ENCODE assay signal across 29 mouse cellular contexts in the genomic region with DNA sequence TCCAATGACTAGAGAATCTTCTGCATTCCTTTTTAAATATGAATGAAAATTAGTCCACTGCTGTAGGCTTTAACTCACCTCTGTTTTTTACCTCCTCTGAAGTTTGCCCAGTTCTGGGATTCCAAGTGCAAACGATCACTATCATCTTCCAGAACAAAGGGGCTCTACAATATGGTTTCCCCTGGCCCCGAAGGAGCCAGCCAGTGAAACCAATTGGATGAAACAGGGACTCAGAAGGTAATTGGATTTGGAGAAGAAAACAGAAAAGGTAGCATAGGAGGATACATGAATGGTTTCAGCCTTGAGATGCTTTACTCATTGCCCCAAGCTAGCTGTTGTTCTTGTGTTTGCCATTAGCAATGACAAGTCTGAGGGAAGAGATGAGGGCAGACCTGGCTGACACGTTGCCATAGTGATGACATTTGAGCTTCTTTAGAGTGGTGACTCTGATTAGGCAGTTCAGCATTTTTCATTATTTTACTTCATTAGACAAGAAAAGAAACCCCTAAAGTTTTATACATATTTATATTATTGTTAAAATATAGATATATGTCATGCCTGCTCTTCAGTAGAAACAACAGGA. TPM values are rescaled to one million over a fixed set of nuclear protein-coding genes. Genes with fewer than 3 reads are reported as not detected.
DNase-seq lines count a peak whose midpoint lies in the region; ATAC-seq and TF ChIP-seq lines count a peak whose summit lies in the region.
"Had no signal": no experiment of that assay in that cellular context is flagged by ENCODE, and none has a peak within 500 bp of the region (broad histone marks: within the 10 kb centered on the region; RNA-seq: fewer than 3 reads in every experiment).

No protein-coding gene starts in this region.

- H3K36me3 ChIP-seq in forebrain, embryonic 12.5 days (replicated peaks), result no peaks in the 10 kb centered on the region
- no peaks in the 10 kb centered on the region for H3K36me3 ChIP-seq in forebrain, embryonic 15.5 days
- no peaks in the 10 kb centered on the region for H3K36me3 ChIP-seq in midbrain, embryonic 12.5 days
- H3K36me3 ChIP-seq in midbrain, embryonic 10.5 days, result no peaks in the 10 kb centered on the region
- H3K36me3 ChIP-seq in midbrain, embryonic 15.5 days (replicated peaks), result no peaks in the 10 kb centered on the region
- no peaks in the 10 kb centered on the region for H3K36me3 ChIP-seq in thymus, adult 2 months (ENCODE audit: control insufficient read depth, insufficient read depth, low read length)
- H3K36me3 ChIP-seq: forebrain, embryonic 10.5 days; heart, embryonic 10.5 days; hindbrain, embryonic 15.5 days; limb, embryonic 10.5 days; liver, embryonic 15.5 days; lung, embryonic 15.5 days; neural tube, embryonic 13.5 days had no signal

- whole genome bisulfite sequencing in forebrain, embryonic 12.5 days, result 51% methylated on average over 3 of the region's 3 CpGs
- 30% methylated on average over 3 of the region's 3 CpGs for WGBS in forebrain, embryonic 15.5 days
- 30% methylated on average over 3 of the region's 3 CpGs for WGBS in midbrain, embryonic 12.5 days
- 33% methylated on average over 3 of the region's 3 CpGs for WGBS in midbrain, embryonic 10.5 days
- WGBS in midbrain, embryonic 15.5 days, result 24% methylated on average over 3 of the region's 3 CpGs
- WGBS in thymus, adult 2 months, result 81% methylated on average over 3 of the region's 3 CpGs

- no peak for DNase-seq in midbrain, embryonic 10.5 days (ENCODE audit: low spot score)
- DNase-seq in thymus, adult 2 months, result no peak
- DNase-seq: cerebellum, adult 2 months; cerebellum, postnatal 36 days; gastrocnemius, postnatal 10 days; kidney, adult 9 months; kidney, postnatal 14 days; liver; lung, postnatal 36 days; right cerebral cortex, adult 18-20 months; right cerebral cortex, postnatal 4 days; thymus, postnatal 25 days had no signal

- H3K4me2 ChIP-seq in forebrain, embryonic 12.5 days, result no peak overlapping the region
- no peak overlapping the region for H3K4me2 ChIP-seq in forebrain, embryonic 15.5 days (replicated peaks)
- H3K4me2 ChIP-seq in midbrain, embryonic 12.5 days (replicated peaks), result no peak overlapping the region
- no peak overlapping the region for H3K4me2 ChIP-seq in midbrain, embryonic 15.5 days
- H3K4me2 ChIP-seq: hindbrain, embryonic 15.5 days; liver, embryonic 15.5 days; lung, embryonic 15.5 days; neural tube, embryonic 13.5 days had no signal

- H3K27me3 ChIP-seq in forebrain, embryonic 12.5 days, result peaks cover 37% of the 10 kb centered on the region
- H3K27me3 ChIP-seq in forebrain, embryonic 15.5 days, result no peaks in the 10 kb centered on the region
- peaks cover 46% of the 10 kb centered on the region for H3K27me3 ChIP-seq in midbrain, embryonic 12.5 days
- H3K27me3 ChIP-seq in midbrain, embryonic 10.5 days (ENCODE audit: low read depth, poor library complexity, severe bottlenecking), result peaks cover 92% of the 10 kb centered on the region
- H3K27me3 ChIP-seq in midbrain, embryonic 15.5 days (replicated peaks), result peaks cover 8% of the 10 kb centered on the region; the same call in 1 of the 2 replicates
- H3K27me3 ChIP-seq in thymus, adult 2 months (ENCODE audit: control insufficient read depth, insufficient read depth, low read length), result no peaks in the 10 kb centered on the region
- H3K27me3 ChIP-seq: liver, embryonic 15.5 days; lung, embryonic 15.5 days had no signal

- TF ChIP-seq CTCF in thymus, adult 2 months (IDR thresholded peaks at IDR 0.05; ENCODE audit: borderline replicate concordance, control insufficient read depth, extremely low read depth, insufficient read depth, low read length, poor library complexity), result no peak

- H3K4me3 ChIP-seq in forebrain, embryonic 12.5 days (replicated peaks), result no peak overlapping the region
- no peak overlapping the region for H3K4me3 ChIP-seq in forebrain, embryonic 15.5 days
- no peak overlapping the region for H3K4me3 ChIP-seq in midbrain, embryonic 12.5 days
- no peak overlapping the region for H3K4me3 ChIP-seq in midbrain, embryonic 10.5 days
- H3K4me3 ChIP-seq in midbrain, embryonic 15.5 days, result no peak overlapping the region
- H3K4me3 ChIP-seq in thymus, adult 2 months (ENCODE audit: control insufficient read depth, insufficient read depth, low read length), result no peak overlapping the region
- H3K4me3 ChIP-seq: forebrain, embryonic 10.5 days; heart, embryonic 10.5 days; hindbrain, embryonic 15.5 days; layer of hippocampus, adult 2 months; limb, embryonic 10.5 days; liver, embryonic 15.5 days; lung, embryonic 15.5 days; myocyte; neural tube, embryonic 13.5 days had no signal

- H3K9ac ChIP-seq in forebrain, embryonic 12.5 days, result no peak overlapping the region
- H3K9ac ChIP-seq in forebrain, embryonic 15.5 days (replicated peaks), result no peak overlapping the region
- H3K9ac ChIP-seq in midbrain, embryonic 12.5 days (replicated peaks), result no peak overlapping the region
- H3K9ac ChIP-seq in midbrain, embryonic 15.5 days, result no peak overlapping the region
- H3K9ac ChIP-seq: hindbrain, embryonic 15.5 days; liver, embryonic 15.5 days; lung, embryonic 15.5 days; neural tube, embryonic 13.5 days had no signal

- H3K27ac ChIP-seq in forebrain, embryonic 12.5 days, result no peak overlapping the region
- H3K27ac ChIP-seq in forebrain, embryonic 15.5 days (replicated peaks), result no peak overlapping the region
- H3K27ac ChIP-seq in midbrain, embryonic 12.5 days (replicated peaks), result no peak overlapping the region
- no peak overlapping the region for H3K27ac ChIP-seq in midbrain, embryonic 10.5 days (replicated peaks)
- 0 out of 2 replicates have a peak overlapping the region, but pooled peaks have one; percentile 25 for H3K27ac ChIP-seq in midbrain, embryonic 15.5 days
- H3K27ac ChIP-seq in thymus, adult 2 months (ENCODE audit: control insufficient read depth, insufficient read depth, low read length), result no peak overlapping the region
- H3K27ac ChIP-seq: forebrain, embryonic 10.5 days; heart, embryonic 10.5 days; hindbrain, embryonic 15.5 days; layer of hippocampus, adult 2 months; limb, embryonic 10.5 days; liver, embryonic 15.5 days; lung, embryonic 15.5 days; neural tube, embryonic 13.5 days had no signal

- H3K4me1 ChIP-seq in forebrain, embryonic 12.5 days, result no peaks in the 10 kb centered on the region
- no peaks in the 10 kb centered on the region for H3K4me1 ChIP-seq in forebrain, embryonic 15.5 days
- H3K4me1 ChIP-seq in midbrain, embryonic 12.5 days, result no peaks in the 10 kb centered on the region
- H3K4me1 ChIP-seq in midbrain, embryonic 10.5 days, result peaks cover 12% of the 10 kb centered on the region
- H3K4me1 ChIP-seq in midbrain, embryonic 15.5 days, result no peaks in the 10 kb centered on the region
- H3K4me1 ChIP-seq in thymus, adult 2 months (replicated peaks; ENCODE audit: control insufficient read depth, insufficient read depth, low read length), result no peaks in the 10 kb centered on the region
- H3K4me1 ChIP-seq: heart, embryonic 10.5 days; hindbrain, embryonic 15.5 days; limb, embryonic 10.5 days; liver, embryonic 15.5 days; lung, embryonic 15.5 days; neural tube, embryonic 13.5 days had no signal

- ATAC-seq in forebrain, embryonic 12.5 days (ENCODE audit: low FRiP score), result 0 out of 2 replicates have a peak, but pooled peaks have one; percentile 51
- ATAC-seq in forebrain, embryonic 15.5 days (replicated peaks), result no peak
- peak; percentile 65; the same call in 1 of the 2 replicates for ATAC-seq in midbrain, embryonic 12.5 days (ENCODE audit: low FRiP score, low read depth)
- ATAC-seq in midbrain, embryonic 15.5 days (replicated peaks), result peak; percentile 71; the same call in 1 of the 2 replicates
- ATAC-seq in inflammation-experienced regulatory T-cells, adult 6 months, result no peak
- ATAC-seq: intestine, embryonic 16.5 days had no signal

- no peaks in the 10 kb centered on the region for H3K9me3 ChIP-seq in forebrain, embryonic 12.5 days
- H3K9me3 ChIP-seq in forebrain, embryonic 15.5 days, result no peaks in the 10 kb centered on the region
- H3K9me3 ChIP-seq in midbrain, embryonic 12.5 days, result no peaks in the 10 kb centered on the region
- H3K9me3 ChIP-seq in midbrain, embryonic 10.5 days (replicated peaks), result no peaks in the 10 kb centered on the region
- no peaks in the 10 kb centered on the region for H3K9me3 ChIP-seq in midbrain, embryonic 15.5 days
- H3K9me3 ChIP-seq: forebrain, embryonic 10.5 days; heart, embryonic 10.5 days; hindbrain, embryonic 15.5 days; limb, embryonic 10.5 days; liver, embryonic 15.5 days; lung, embryonic 15.5 days; neural tube, embryonic 13.5 days had no signal

- no peak for TF ChIP-seq POLR2A in thymus, adult 2 months (IDR thresholded peaks at IDR 0.05; ENCODE audit: control insufficient read depth, extremely low read depth, insufficient read depth, low read length, poor library complexity)

RNA-seq across cellular contexts. Expression of gene 4933400A11Rik, which starts 44.0 kb away (rescaled TPM):
- polyA plus RNA-seq in forebrain, embryonic 12.5 days (2016; fragmentation: Nextera tagmentation; extraction: Ambion mirVana), result 0.18 TPM in 1 of 2 replicates, not detected in the other
- polyA plus RNA-seq in forebrain, embryonic 15.5 days (2015; fragmentation: Nextera tagmentation; extraction: Ambion mirVana), result not detected in 2 replicates
- polyA plus RNA-seq in midbrain, embryonic 12.5 days (2016; fragmentation: Nextera tagmentation; extraction: Ambion mirVana), result not detected in 2 replicates
- polyA plus RNA-seq in midbrain, embryonic 10.5 days (2016; fragmentation: Nextera tagmentation; extraction: Ambion mirVana), result 0.21 TPM in 1 of 2 replicates, not detected in the other
- not detected in 2 replicates for polyA plus RNA-seq in midbrain, embryonic 15.5 days (2015; fragmentation: Nextera tagmentation; extraction: Ambion mirVana)
- not detected for polyA plus RNA-seq in inflammation-experienced regulatory T-cells, adult 6 months (2017; shearing (Covaris generic))
- not detected in 2 replicates for polyA plus RNA-seq in thymus, adult 2 months (2012; rRNA removed)
- polyA plus RNA-seq: C2C12; cerebellum, adult 2 months; embryonic facial prominence, embryonic 11.5 days; limb, embryonic 10.5 days; liver, embryonic 15.5 days; myocyte had no signal

RNA-seq across cellular contexts. Expression of gene Mid1, which starts 50.5 kb away (rescaled TPM):
- 16.2 and 19.0 TPM in 2 replicates for polyA plus RNA-seq in forebrain, embryonic 12.5 days (2016; fragmentation: Nextera tagmentation; extraction: Ambion mirVana)
- polyA plus RNA-seq in forebrain, embryonic 15.5 days (2015; fragmentation: Nextera tagmentation; extraction: Ambion mirVana), result 8.6 and 10.3 TPM in 2 replicates
- 20.2 and 21.5 TPM in 2 replicates for polyA plus RNA-seq in midbrain, embryonic 12.5 days (2016; fragmentation: Nextera tagmentation; extraction: Ambion mirVana)
- 22.4 and 24.1 TPM in 2 replicates for polyA plus RNA-seq in midbrain, embryonic 10.5 days (2016; fragmentation: Nextera tagmentation; extraction: Ambion mirVana)
- polyA plus RNA-seq in midbrain, embryonic 15.5 days (2015; fragmentation: Nextera tagmentation; extraction: Ambion mirVana), result 6.8 and 8.6 TPM in 2 replicates
- 1 to 10 TPM in 2 of 3 experiments, under 1 TPM in 1; 0.80 to 3.3 (median 1.5) TPM for polyA plus RNA-seq in inflammation-experienced regulatory T-cells, adult 6 months (2017; shearing (Covaris generic))
- polyA plus RNA-seq in thymus, adult 2 months (2012; rRNA removed), result 10.4 and 11.8 TPM in 2 replicates

Comparison
In these comparisons a context has a peak if more than half of its experiments do, and no peak if none do; other contexts are left out.
1. ATAC-seq: peak in forebrain, embryonic 12.5 days (single experiment), midbrain, embryonic 12.5 days (single experiment) and midbrain, embryonic 15.5 days (single experiment); none in forebrain, embryonic 15.5 days (single experiment) and inflammation-experienced regulatory T-cells, adult 6 months (single experiment).